Mouse (Mus musculus) limb, embryonic 15.5 days (tissue): ENCODE results near the gene Ccdc160. TPM values are rescaled to one million over a fixed set of nuclear protein-coding genes. Genes with fewer than 3 reads are reported as not detected.

ENCODE experiments used
- ATAC-seq: fragments of 200-750 bp; cut with Nextera tagmentation; 2 replicates; pipeline ENCODE4 v1.8.0; 2017; ENCODE audit warnings: low read depth, moderate TSS enrichment; ENCODE audit not compliant: insufficient number of reproducible peaks, low FRiP score, low TSS enrichment
- H3K27ac ChIP-seq: fragments of 300-500 bp; sonication (generic); 2 replicates; pipeline ENCODE4 v1.5.1; 2015; ENCODE audit warnings: moderate library complexity, mild to moderate bottlenecking, inconsistent platforms
- H3K27me3 ChIP-seq: fragments of 300-500 bp; sonication (generic); 2 replicates; pipeline ENCODE4 v1.6.1; 2015; ENCODE audit warnings: inconsistent platforms
- H3K36me3 ChIP-seq: fragments of 300-500 bp; sonication (generic); 2 replicates; pipeline ENCODE4 v1.6.1; 2015; ENCODE audit warnings: inconsistent platforms
- H3K4me1 ChIP-seq: fragments of 300-500 bp; sonication (generic); 2 replicates; pipeline ENCODE4 v1.6.1; 2015; ENCODE audit warnings: inconsistent platforms
- H3K4me2 ChIP-seq: fragments of 300-500 bp; sonication (generic); 2 replicates; pipeline ENCODE4 v1.6.1; 2015; ENCODE audit warnings: mild to moderate bottlenecking, inconsistent platforms
- H3K4me3 ChIP-seq: fragments of 300-500 bp; sonication (generic); 2 replicates; pipeline ENCODE4 v1.5.1; 2015; ENCODE audit warnings: mild to moderate bottlenecking, inconsistent platforms
- H3K9ac ChIP-seq: fragments of 300-500 bp; sonication (generic); 2 replicates; pipeline ENCODE4 v1.6.1; 2015; ENCODE audit warnings: inconsistent platforms
- H3K9me3 ChIP-seq: fragments of 300-500 bp; sonication (generic); 2 replicates; pipeline ENCODE4 v1.6.1; 2016; ENCODE audit warnings: inconsistent platforms
- WGBS: fragments of 180-500 bp; shearing (Covaris S2); methylation state at CpG from one replicate; pipeline ENCODE4 v1.1.7; 2015; 5-methylcytosine and 5-hydroxymethylcytosine counted together
- polyA plus RNA-seq: library from polyadenylated mRNA; unstranded; fragments of >200 nt; fragmentation: Nextera tagmentation; extraction: Ambion mirVana; gene quantifications from 2 replicates; pipeline ENCODE4 v1.2.1, GENCODE M21; 2015

Ccdc160 gene
- polyA plus RNA-seq, 1 experiment from 2014 or later = 0.15 TPM

GRCm38 (mm10) chrX:52775973-52776372 is 15.0 kb upstream of the Ccdc160 start:
- Histone ChIP-seq H3K4me3 (no peak overlapping the region), H3K9me3 (no peaks in the 10 kb centered on the region), H3K27ac (no peak overlapping the region), H3K4me2 (no peak overlapping the region), H3K4me1 (no peaks in the 10 kb centered on the region), H3K27me3 (no peaks in the 10 kb centered on the region), H3K9ac (no peak overlapping the region), H3K36me3 (no peaks in the 10 kb centered on the region)
- no peak for ATAC-seq
- 46% methylated on average over 3 of the region's 3 CpGs for WGBS

- Histone ChIP-seq H3K4me1 (no peaks in the 10 kb centered on the region), H3K9me3 (no peaks in the 10 kb centered on the region), H3K4me2 (no peak overlapping the region), H3K36me3 (no peaks in the 10 kb centered on the region), H3K9ac (no peak overlapping the region), H3K4me3 (no peak overlapping the region), H3K27me3 (no peaks in the 10 kb centered on the region), H3K27ac (no peak overlapping the region)
- 78% methylated on average over 5 of the region's 5 CpGs for WGBS
- ATAC-seq = no peak
Measured at GRCm38 (mm10) chrX:52777671-52778070, 13.3 kb upstream of the Ccdc160 start.

- Histone ChIP-seq H3K9ac (no peak overlapping the region), H3K4me1 (no peaks in the 10 kb centered on the region), H3K4me3 (no peak overlapping the region), H3K27me3 (no peaks in the 10 kb centered on the region), H3K27ac (no peak overlapping the region), H3K4me2 (no peak overlapping the region), H3K36me3 (no peaks in the 10 kb centered on the region), H3K9me3 (no peaks in the 10 kb centered on the region)
- WGBS = 61% methylated on average over 5 of the region's 5 CpGs
- ATAC-seq = no peak
Measured at GRCm38 (mm10) chrX:52783898-52784297, 7.1 kb upstream of the Ccdc160 start.

- Histone ChIP-seq H3K9me3 (no peaks in the 10 kb centered on the region), H3K4me1 (no peaks in the 10 kb centered on the region), H3K9ac (no peak overlapping the region), H3K4me3 (no peak overlapping the region), H3K36me3 (no peaks in the 10 kb centered on the region), H3K27ac (no peak overlapping the region), H3K4me2 (no peak overlapping the region), H3K27me3 (0 out of 2 replicates have a peak, but pooled peaks cover 3% of the 10 kb centered on the region)
- WGBS = 47% methylated on average over 10 of the region's 10 CpGs
- no peak for ATAC-seq
Measured at GRCm38 (mm10) chrX:52791944-52792719, 1.1 kb downstream of the Ccdc160 start.

- Histone ChIP-seq H3K9ac (no peak overlapping the region), H3K4me1 (no peaks in the 10 kb centered on the region), H3K36me3 (no peaks in the 10 kb centered on the region), H3K9me3 (no peaks in the 10 kb centered on the region), H3K4me3 (no peak overlapping the region), H3K4me2 (no peak overlapping the region), H3K27me3 (0 out of 2 replicates have a peak, but pooled peaks cover 3% of the 10 kb centered on the region), H3K27ac (no peak overlapping the region)
- 25% methylated on average over 6 of the region's 6 CpGs for WGBS
- no peak for ATAC-seq
Measured at GRCm38 (mm10) chrX:52792861-52793260, 1.9 kb downstream of the Ccdc160 start.

- Histone ChIP-seq H3K27ac (no peak overlapping the region), H3K9me3 (no peaks in the 10 kb centered on the region)
- 24% methylated on average over 8 of the region's 8 CpGs for WGBS
Measured at GRCm38 (mm10) chrX:52795816-52796215, 4.8 kb downstream of the Ccdc160 start.

GRCm38 (mm10) chrX:52797031-52797625 is 6.1 kb downstream of the Ccdc160 start:
- WGBS = 60% methylated on average over 9 of the region's 9 CpGs

More at GRCm38 (mm10) chrX:52795816-52796215, 4.8 kb downstream of the Ccdc160 start:
- Histone ChIP-seq H3K27me3 (0 out of 2 replicates have a peak, but pooled peaks cover 3% of the 10 kb centered on the region), H3K4me3 (no peak overlapping the region), H3K36me3 (no peaks in the 10 kb centered on the region), H3K4me2 (no peak overlapping the region), H3K4me1 (no peaks in the 10 kb centered on the region), H3K9ac (no peak overlapping the region)
- no peak for ATAC-seq

GRCm38 (mm10) chrX:52798255-52798654 is 7.3 kb downstream of the Ccdc160 start:
- Histone ChIP-seq H3K27ac (no peak overlapping the region), H3K9ac (no peak overlapping the region), H3K36me3 (no peaks in the 10 kb centered on the region), H3K4me1 (no peaks in the 10 kb centered on the region), H3K9me3 (no peaks in the 10 kb centered on the region), H3K4me2 (no peak overlapping the region), H3K27me3 (no peaks in the 10 kb centered on the region), H3K4me3 (no peak overlapping the region)
- no peak for ATAC-seq
- WGBS = 61% methylated on average over 14 of the region's 14 CpGs

More at GRCm38 (mm10) chrX:52797031-52797625, 6.1 kb downstream of the Ccdc160 start:
- no peak overlapping the region for H3K27ac ChIP-seq
- H3K27me3 ChIP-seq = no peaks in the 10 kb centered on the region
- H3K9me3 ChIP-seq = no peaks in the 10 kb centered on the region
- H3K9ac ChIP-seq = no peak overlapping the region
- no peak overlapping the region for H3K4me2 ChIP-seq
- H3K4me3 ChIP-seq = no peak overlapping the region
- no peaks in the 10 kb centered on the region for H3K36me3 ChIP-seq
- H3K4me1 ChIP-seq = no peaks in the 10 kb centered on the region
- no peak for ATAC-seq

GRCm38 (mm10) chrX:52799566-52799965 is 8.6 kb downstream of the Ccdc160 start:
- no peak overlapping the region for H3K4me2 ChIP-seq
- H3K4me1 ChIP-seq = no peaks in the 10 kb centered on the region
- H3K9ac ChIP-seq = no peak overlapping the region
- WGBS = 41% methylated on average over 6 of the region's 6 CpGs
- no peak overlapping the region for H3K4me3 ChIP-seq
- no peaks in the 10 kb centered on the region for H3K9me3 ChIP-seq
- ATAC-seq = no peak
- no peaks in the 10 kb centered on the region for H3K36me3 ChIP-seq
- no peaks in the 10 kb centered on the region for H3K27me3 ChIP-seq
- H3K27ac ChIP-seq = no peak overlapping the region

- H3K4me1 ChIP-seq = no peaks in the 10 kb centered on the region
Measured at GRCm38 (mm10) chrX:52819338-52819737, 28.3 kb downstream of the Ccdc160 start.

More at GRCm38 (mm10) chrX:52819338-52819737, 28.3 kb downstream of the Ccdc160 start:
- Histone ChIP-seq H3K36me3 (no peaks in the 10 kb centered on the region), H3K9ac (no peak overlapping the region), H3K4me3 (no peak overlapping the region), H3K4me2 (no peak overlapping the region), H3K9me3 (no peaks in the 10 kb centered on the region), H3K27ac (no peak overlapping the region), H3K27me3 (no peaks in the 10 kb centered on the region)
- WGBS = 40% methylated on average over 3 of the region's 3 CpGs
- ATAC-seq = no peak
